Mouse (Mus musculus): ENCODE measurements at regions not wholly inside any gene's neighbourhood (a gene's known extent, or its start where the extent isn't known, plus 50 kb on each side); places are given as distances from the start of the nearest gene placed in this dataset.

DNA sequence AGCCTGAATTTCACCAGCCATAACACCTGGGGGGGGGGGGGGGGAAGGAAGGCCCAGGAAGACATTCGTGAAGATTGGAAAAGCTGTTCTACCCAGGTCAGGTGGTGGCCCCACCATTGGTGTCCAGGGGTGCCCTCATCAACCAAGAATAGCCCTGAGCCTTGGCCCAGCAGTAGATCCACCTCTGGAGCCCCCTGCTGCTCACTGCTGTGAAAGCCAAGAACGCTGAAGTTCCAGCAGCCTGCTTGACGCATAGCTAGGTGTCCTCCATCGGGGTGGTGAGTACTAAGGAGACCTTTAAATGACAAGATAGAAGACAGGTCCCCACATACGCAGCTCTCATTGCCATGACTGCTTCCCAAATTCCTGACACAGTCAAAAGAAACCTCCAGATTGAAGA lies 74.6 kb upstream of the Creb1 start:
- no peaks in the 10 kb centered on the region for H3K79me2 ChIP-seq (ENCODE audit: control insufficient read depth, insufficient read depth, low read length, poor library complexity)
- H3K9me3 ChIP-seq (replicated peaks; ENCODE audit: insufficient read depth, low read length): no peaks in the 10 kb centered on the region
- no peak for DNase-seq (ENCODE audit: low read depth, low spot score)
- no peak overlapping the region for H3K27ac ChIP-seq (ENCODE audit: control insufficient read depth, low read depth, low read length)
- H3K36me3 ChIP-seq (ENCODE audit: control insufficient read depth in 1 of 2, insufficient read depth in 2 of 2, low read length in 2 of 2): no peaks in the 10 kb centered on the region
- TF ChIP-seq POLR2AphosphoS5 (IDR thresholded peaks at IDR 0.05; ENCODE audit: borderline replicate concordance, low read depth, low read length) (no peak), CTCF (IDR thresholded peaks at IDR 0.05 in 2 of 3, conservative IDR thresholded peaks at IDR 0.05 in 1 of 3; ENCODE audit: control insufficient read depth in 1 of 3, insufficient read depth in 1 of 3, low read depth in 2 of 3, low read length in 3 of 3, poor library complexity in 1 of 3, severe bottlenecking in 1 of 3) (peak in 1 of 3 experiments; percentile 3; a peak in 1 of 6 replicates)
- no peak overlapping the region for H3K4me3 ChIP-seq (ENCODE audit: control insufficient read depth in 1 of 2, insufficient read depth in 1 of 2, low read depth in 2 of 2, low read length in 2 of 2)
- H3K27me3 ChIP-seq (ENCODE audit: control insufficient read depth in 1 of 2, insufficient read depth in 2 of 2, low read length in 2 of 2): no peaks in the 10 kb centered on the region; a peak in 1 of 4 replicates
- no peaks in the 10 kb centered on the region for H3K4me1 ChIP-seq (ENCODE audit: control insufficient read depth in 1 of 2, insufficient read depth in 2 of 2, low read length in 2 of 2)
- no peak overlapping the region for H3K9ac ChIP-seq (ENCODE audit: control insufficient read depth, low read depth, low read length, poor library complexity, severe bottlenecking)

DNA sequence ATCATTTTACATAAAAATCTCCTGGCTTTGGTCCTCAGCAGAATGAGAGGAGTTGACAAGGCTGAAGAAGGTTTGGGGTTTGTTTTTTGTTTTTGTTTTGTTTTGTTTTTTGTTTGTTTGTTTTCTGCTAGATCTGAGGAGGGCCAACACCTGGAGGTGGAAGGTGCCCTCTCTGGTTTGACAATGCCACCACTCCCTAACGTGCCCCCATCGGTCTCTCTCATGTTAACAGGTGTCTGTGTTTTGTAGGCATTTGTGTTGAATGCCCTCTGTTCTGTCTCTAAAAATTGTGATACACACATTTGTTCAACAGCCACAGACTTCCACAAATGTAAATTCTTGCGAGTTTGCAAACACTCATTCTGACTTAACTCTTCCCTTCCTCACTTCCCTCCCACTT lies 83.3 kb upstream of the Creb1 start:
- no peaks in the 10 kb centered on the region for H3K79me2 ChIP-seq (ENCODE audit: control insufficient read depth, insufficient read depth, low read length, poor library complexity)
- no peaks in the 10 kb centered on the region for H3K4me1 ChIP-seq (ENCODE audit: control insufficient read depth in 1 of 2, insufficient read depth in 2 of 2, low read length in 2 of 2)
- TF ChIP-seq GATA1 (IDR thresholded peaks at IDR 0.05; ENCODE audit: low read depth, low read length) (no peak), MXI1 (IDR thresholded peaks at IDR 0.05; ENCODE audit: low read depth, low read length) (no peak), JUND (IDR thresholded peaks at IDR 0.05; ENCODE audit: low read depth, low read length) (no peak), MYB (IDR thresholded peaks at IDR 0.05; ENCODE audit: low read depth, low read length) (no peak), ETS1 (IDR thresholded peaks at IDR 0.05; ENCODE audit: low read depth, low read length) (no peak), TCF12 (IDR thresholded peaks at IDR 0.05; ENCODE audit: low read depth, low read length) (no peak), MAZ (IDR thresholded peaks at IDR 0.05; ENCODE audit: low read depth, low read length) (no peak), CTCF (IDR thresholded peaks at IDR 0.05 in 2 of 3, conservative IDR thresholded peaks at IDR 0.05 in 1 of 3; ENCODE audit: control insufficient read depth in 1 of 3, insufficient read depth in 1 of 3, low read depth in 2 of 3, low read length in 3 of 3, poor library complexity in 1 of 3, severe bottlenecking in 1 of 3) (no peak), ZC3H11A (IDR thresholded peaks at IDR 0.05; ENCODE audit: low read depth, low read length) (no peak), TBP (IDR thresholded peaks at IDR 0.05; ENCODE audit: low read depth, low read length) (no peak), USF2 (IDR thresholded peaks at IDR 0.05; ENCODE audit: borderline replicate concordance in 1 of 2, insufficient read depth in 1 of 2, low read depth in 1 of 2, low read length in 2 of 2) (no peak), HCFC1 (IDR thresholded peaks at IDR 0.05; ENCODE audit: low read depth, low read length) (no peak), ZKSCAN1 (IDR thresholded peaks at IDR 0.05; ENCODE audit: low read depth, low read length) (no peak), SMC3 (IDR thresholded peaks at IDR 0.05; ENCODE audit: low read depth, low read length) (no peak), POLR2AphosphoS2 (IDR thresholded peaks at IDR 0.05; ENCODE audit: low read length) (no peak), POLR2AphosphoS5 (IDR thresholded peaks at IDR 0.05; ENCODE audit: borderline replicate concordance, low read depth, low read length) (no peak), MAX (IDR thresholded peaks at IDR 0.05; ENCODE audit: low read length) (no peak), ZNF384 (IDR thresholded peaks at IDR 0.05; ENCODE audit: low read depth, low read length) (no peak), NELFE (IDR thresholded peaks at IDR 0.05; ENCODE audit: low read depth, low read length) (no peak), CHD2 (IDR thresholded peaks at IDR 0.05; ENCODE audit: low read length) (no peak)
- no peak overlapping the region for H3K4me3 ChIP-seq (ENCODE audit: control insufficient read depth in 1 of 2, insufficient read depth in 1 of 2, low read depth in 2 of 2, low read length in 2 of 2)
- H3K9me3 ChIP-seq (replicated peaks; ENCODE audit: insufficient read depth, low read length): no peaks in the 10 kb centered on the region
- H3K9ac ChIP-seq (ENCODE audit: control insufficient read depth, low read depth, low read length, poor library complexity, severe bottlenecking): no peak overlapping the region
- no peak for DNase-seq (ENCODE audit: low read depth, low spot score)
- no peak overlapping the region for H3K27ac ChIP-seq (ENCODE audit: control insufficient read depth, low read depth, low read length)
- H3K27me3 ChIP-seq (ENCODE audit: control insufficient read depth in 1 of 2, insufficient read depth in 2 of 2, low read length in 2 of 2): no peaks in the 10 kb centered on the region
- no peaks in the 10 kb centered on the region for H3K36me3 ChIP-seq (ENCODE audit: control insufficient read depth in 1 of 2, insufficient read depth in 2 of 2, low read length in 2 of 2)
